Comparison of ENCODE assay signal across 21 mouse cellular contexts in genomic region chr4:47504841-47505517, GRCm38 (mm10). TPM values are rescaled to one million over a fixed set of nuclear protein-coding genes. Genes with fewer than 3 reads are reported as not detected.
DNase-seq lines count a peak whose midpoint lies in the region; ATAC-seq and TF ChIP-seq lines count a peak whose summit lies in the region.
"Had no signal": no experiment of that assay in that cellular context is flagged by ENCODE, and none has a peak within 500 bp of the region (broad histone marks: within the 10 kb centered on the region; RNA-seq: fewer than 3 reads in every experiment).

No protein-coding gene starts in this region.

- intact Hi-C loops in left cerebral cortex, postnatal 10 days (cut with DNase I), result loop anchor here (5.0 to 10.0 kb wide), 2 partner anchors 68 to 880 kb away; no protein-coding TSS in a partner anchor

- peaks cover 6% of the 10 kb centered on the region for H3K27me3 ChIP-seq in C2C12 (ENCODE audit: control insufficient read depth, insufficient read depth, insufficient read length)
- no peaks in the 10 kb centered on the region for H3K27me3 ChIP-seq in hindbrain, embryonic 11.5 days (ENCODE audit: control insufficient read depth, insufficient read depth, low read length)
- H3K27me3 ChIP-seq: embryonic facial prominence, embryonic 12.5 days; liver, embryonic 13.5 days; midbrain, embryonic 15.5 days had no signal

- H3K4me3 ChIP-seq in C2C12 (ENCODE audit: insufficient read depth, poor library complexity, severe bottlenecking), result no peak overlapping the region
- H3K4me3 ChIP-seq in hindbrain, embryonic 11.5 days (ENCODE audit: low read depth, low read length), result no peak overlapping the region
- H3K4me3 ChIP-seq: embryonic facial prominence, embryonic 12.5 days; forebrain, embryonic 10.5 days; heart, embryonic 10.5 days; liver, embryonic 13.5 days; midbrain, embryonic 15.5 days had no signal

- no peak overlapping the region for H3K4me2 ChIP-seq in hindbrain, embryonic 11.5 days (replicated peaks; ENCODE audit: low read depth, low read length)
- H3K4me2 ChIP-seq: embryonic facial prominence, embryonic 12.5 days; liver, embryonic 13.5 days; midbrain, embryonic 15.5 days had no signal

- 82% methylated on average over 10 of the region's 10 CpGs for WGBS in hindbrain, embryonic 11.5 days

- H3K79me3 ChIP-seq in C2C12 (ENCODE audit: low read depth), result no peaks in the 10 kb centered on the region

- no peak overlapping the region for H3K9ac ChIP-seq in hindbrain, embryonic 11.5 days (ENCODE audit: low read depth, low read length)
- H3K9ac ChIP-seq: embryonic facial prominence, embryonic 12.5 days; liver, embryonic 13.5 days; midbrain, embryonic 15.5 days had no signal

- H3K36me3 ChIP-seq in C2C12 (ENCODE audit: control insufficient read depth, insufficient read depth), result no peaks in the 10 kb centered on the region
- H3K36me3 ChIP-seq in hindbrain, embryonic 11.5 days (ENCODE audit: control insufficient read depth, insufficient read depth, low read length), result no peaks in the 10 kb centered on the region
- H3K36me3 ChIP-seq: embryonic facial prominence, embryonic 12.5 days; forebrain, embryonic 10.5 days; heart, embryonic 10.5 days; liver, embryonic 13.5 days; midbrain, embryonic 15.5 days had no signal

- no peak for TF ChIP-seq CTCF in C2C12 (IDR thresholded peaks at IDR 0.05; ENCODE audit: control insufficient read depth, insufficient read depth, insufficient read length)

- H3K9me3 ChIP-seq in hindbrain, embryonic 11.5 days (ENCODE audit: control insufficient read depth, low read length), result no peaks in the 10 kb centered on the region
- H3K9me3 ChIP-seq: embryonic facial prominence, embryonic 12.5 days; forebrain, embryonic 10.5 days; heart, embryonic 10.5 days; liver, embryonic 13.5 days; midbrain, embryonic 15.5 days had no signal

- ATAC-seq in hindbrain, embryonic 11.5 days (ENCODE audit: low FRiP score), result no peak
- ATAC-seq: activated CD4-positive, CD25-positive, alpha-beta regulatory T cell, adult 4 months; hindbrain, embryonic 16.5 days; midbrain, embryonic 15.5 days had no signal

- no peak overlapping the region for H3ac ChIP-seq in C2C12 (ENCODE audit: control insufficient read depth, insufficient read length, low read depth)

- H3K27ac ChIP-seq in hindbrain, embryonic 11.5 days (ENCODE audit: low read depth, low read length), result no peak overlapping the region
- H3K27ac ChIP-seq: embryonic facial prominence, embryonic 12.5 days; forebrain, embryonic 10.5 days; heart, embryonic 10.5 days; liver, embryonic 13.5 days; midbrain, embryonic 15.5 days had no signal

- DNase-seq in embryo, embryonic 10.5 days (ENCODE audit: low spot score), result peak; percentile 15
- no peak for DNase-seq in embryo, embryonic 10 days (ENCODE audit: low spot score)
- peak; percentile 10 to 16 for DNase-seq in left cerebral cortex, adult 18-20 months (ENCODE audit: low spot score in 2 of 2)
- no peak for DNase-seq in left cerebral cortex, postnatal 10 days (ENCODE audit: extremely low spot score in 1 of 2, low spot score in 2 of 2)
- DNase-seq in fibroblast of lung, adult 2 months (ENCODE audit: low read depth), result peak; percentile 94
- no peak for DNase-seq in hindbrain, embryonic 11.5 days (ENCODE audit: low spot score)
- DNase-seq in thymus, postnatal 4 days, result no peak
- DNase-seq: adrenal gland, postnatal 25 days; cerebellum, adult 9-10 months; kidney, adult 11 months; kidney, postnatal 10 days; liver, embryonic 13.5 days; retina, postnatal 1 day; thymus, postnatal 36 days had no signal

- H3K79me2 ChIP-seq in C2C12 (ENCODE audit: control insufficient read depth, insufficient read depth), result no peaks in the 10 kb centered on the region

- H3K4me1 ChIP-seq in hindbrain, embryonic 11.5 days (replicated peaks; ENCODE audit: control insufficient read depth, insufficient read depth, low read length), result no peaks in the 10 kb centered on the region
- H3K4me1 ChIP-seq: forebrain, embryonic 10.5 days; heart, embryonic 10.5 days; liver, embryonic 13.5 days; midbrain, embryonic 15.5 days had no signal

TF ChIP-seq in C2C12, 6 proteins besides CTCF, POLR2A, EP300 and RAD21:
- TF ChIP-seq MYOD1 (IDR thresholded peaks at IDR 0.05; ENCODE audit: control insufficient read depth, insufficient read length, low read depth) (no peak), MAX (IDR thresholded peaks at IDR 0.05) (no peak), MYOG (IDR thresholded peaks at IDR 0.05; ENCODE audit: control insufficient read depth, extremely low read depth, insufficient read length) (no peak), USF1 (IDR thresholded peaks at IDR 0.05; ENCODE audit: low read depth) (no peak), FOSL1 (IDR thresholded peaks at IDR 0.05; ENCODE audit: insufficient read depth, low read length, poor library complexity, severe bottlenecking) (peak; percentile 34), CEBPB (IDR thresholded peaks at IDR 0.05; ENCODE audit: low read depth) (peak; percentile 86)

RNA-seq across cellular contexts. Expression of gene Sec61b, which starts 30.5 kb away (rescaled TPM):
- total RNA-seq in left cerebral cortex, adult 18-20 months (2021), result 10 to 100 TPM; 44.4 to 46.7 TPM
- total RNA-seq in left cerebral cortex, postnatal 10 days (2021), result 10 to 100 TPM; 60.1 to 66.0 TPM
- 437 TPM for polyA plus RNA-seq in C2C12 (2012; fragmentation: generic; extraction: Trizol)
- polyA plus RNA-seq in hindbrain, embryonic 11.5 days (2014; fragmentation: Nextera tagmentation; extraction: Ambion mirVana), result 359 and 365 TPM in 2 replicates

RNA-seq across cellular contexts. Expression of gene Alg2, which starts 30.8 kb away (rescaled TPM):
- 100 to 1,000 TPM; 115 to 117 TPM for total RNA-seq in left cerebral cortex, adult 18-20 months (2021)
- total RNA-seq in left cerebral cortex, postnatal 10 days (2021), result 100 to 1,000 TPM; 166 to 168 TPM
- 14.3 TPM for polyA plus RNA-seq in C2C12 (2012; fragmentation: generic; extraction: Trizol)
- 161 TPM in 2 replicates for polyA plus RNA-seq in hindbrain, embryonic 11.5 days (2014; fragmentation: Nextera tagmentation; extraction: Ambion mirVana)

Comparison
In these comparisons a context has a peak if more than half of its experiments do, and no peak if none do; other contexts are left out.
1. DNase-seq: peak in embryo, embryonic 10.5 days (single experiment), left cerebral cortex, adult 18-20 months (2 of 2) and fibroblast of lung, adult 2 months (single experiment); none in embryo, embryonic 10 days (single experiment), left cerebral cortex, postnatal 10 days (0 of 2), hindbrain, embryonic 11.5 days (single experiment) and thymus, postnatal 4 days (single experiment).